25 mouse cellular contexts compared by ENCODE assay signal in genomic region chr13:13969796-13970195, GRCm38 (mm10).
"Had no signal": no experiment of that assay in that cellular context is flagged by ENCODE, and none has a peak within 500 bp of the region (broad histone marks: within the 10 kb centered on the region; RNA-seq: fewer than 3 reads in every experiment).

No protein-coding gene starts in this region.

- H3K4me2 ChIP-seq: heart, embryonic 12.5 days; hindbrain, embryonic 12.5 days; hindbrain, embryonic 14.5 days; intestine, embryonic 15.5 days; limb, embryonic 12.5 days; liver, embryonic 11.5 days; liver, embryonic 13.5 days had no signal

- H3K27me3 ChIP-seq: heart, embryonic 12.5 days; hindbrain, embryonic 12.5 days; intestine, embryonic 15.5 days; limb, embryonic 12.5 days; liver, embryonic 13.5 days had no signal

- DNase-seq: gastrocnemius, postnatal 25 days; heart, adult 18-20 months; heart, postnatal 10 days; heart, postnatal 4 days; kidney, adult 18-20 months; kidney, adult 8-10 months; kidney, postnatal 10 days; kidney, postnatal 25 days; kidney, postnatal 4 days; liver; liver, embryonic 13.5 days had no signal

- H3K9me3 ChIP-seq: heart, embryonic 10.5 days; heart, embryonic 12.5 days; hindbrain, embryonic 10.5 days; hindbrain, embryonic 12.5 days; intestine, embryonic 15.5 days; limb, embryonic 10.5 days; limb, embryonic 12.5 days; liver, embryonic 13.5 days had no signal

- H3K9ac ChIP-seq: heart, embryonic 12.5 days; hindbrain, embryonic 12.5 days; hindbrain, embryonic 14.5 days; intestine, embryonic 15.5 days; limb, embryonic 12.5 days; liver, embryonic 13.5 days had no signal

- H3K27ac ChIP-seq: heart, embryonic 10.5 days; hindbrain, embryonic 10.5 days; hindbrain, embryonic 12.5 days; hindbrain, embryonic 14.5 days; intestine, embryonic 15.5 days; layer of hippocampus, adult 2 months; left cerebral cortex, adult 2 months; limb, embryonic 10.5 days; limb, embryonic 12.5 days had no signal

- H3K4me1 ChIP-seq: hindbrain, embryonic 12.5 days; intestine, embryonic 15.5 days; limb, embryonic 10.5 days; limb, embryonic 12.5 days had no signal

- ATAC-seq: hindbrain, embryonic 16.5 days; inflammation-experienced regulatory T-cells, adult 6 months; intestine, embryonic 15.5 days; intestine, postnatal 0 days had no signal

- H3K4me3 ChIP-seq: heart, embryonic 10.5 days; heart, embryonic 12.5 days; hindbrain, embryonic 10.5 days; hindbrain, embryonic 12.5 days; intestine, embryonic 15.5 days; layer of hippocampus, adult 2 months; left cerebral cortex, adult 2 months; limb, embryonic 10.5 days; limb, embryonic 12.5 days; liver, embryonic 13.5 days had no signal

- H3K36me3 ChIP-seq: intestine, embryonic 15.5 days had no signal
